7 mouse cellular contexts compared by ENCODE assay signal in genomic region chr14:16598074-16598501, GRCm38 (mm10).
DNase-seq lines count a peak whose midpoint lies in the region; ATAC-seq and TF ChIP-seq lines count a peak whose summit lies in the region.

No protein-coding gene starts in this region.

- peaks cover 7% of the 10 kb centered on the region for H3K4me1 ChIP-seq in embryonic fibroblast, embryonic 13.5 days (ENCODE audit: control insufficient read depth, insufficient read depth, low read length)
- H3K4me1 ChIP-seq in intestine, embryonic 15.5 days (replicated peaks) = peaks cover 4% of the 10 kb centered on the region; the same call in 1 of the 2 replicates

- peak; percentile 6 for DNase-seq in lung, postnatal 36 days
- no peak for DNase-seq in lung, postnatal 10 days
- peak; percentile 70 for DNase-seq in brain, adult 2 months (ENCODE audit: low read depth, low spot score)

- no peak overlapping the region for H3K9ac ChIP-seq in intestine, embryonic 15.5 days

- no peak for TF ChIP-seq CTCF in embryonic fibroblast, embryonic 13.5 days (IDR thresholded peaks at IDR 0.05; ENCODE audit: borderline replicate concordance, insufficient read depth, low read length)

- no peaks in the 10 kb centered on the region for H3K36me3 ChIP-seq in intestine, embryonic 15.5 days

- H3K4me2 ChIP-seq in intestine, embryonic 15.5 days (replicated peaks) = no peak overlapping the region

- no peak overlapping the region for H3K4me3 ChIP-seq in embryonic fibroblast, embryonic 13.5 days (ENCODE audit: insufficient read depth, low read length)
- H3K4me3 ChIP-seq in intestine, embryonic 15.5 days (replicated peaks) = no peak overlapping the region

- H3K27me3 ChIP-seq in intestine, embryonic 15.5 days (replicated peaks) = no peaks in the 10 kb centered on the region

- ATAC-seq in intestine, embryonic 15.5 days = 0 out of 2 replicates have a peak, but pooled peaks have one; percentile 36
- peak; percentile 91 for ATAC-seq in megakaryocyte progenitor cell, adult 5-6 weeks (replicated peaks; ENCODE audit: poor library complexity)
- ATAC-seq in frontal cortex, adult (ENCODE audit: low TSS enrichment) = no peak; the same call in 1 of the 2 replicates

- TF ChIP-seq POLR2A in embryonic fibroblast, embryonic 13.5 days (IDR thresholded peaks at IDR 0.05; ENCODE audit: low read depth, low read length) = no peak

- 0 out of 2 replicates have a peak overlapping the region, but pooled peaks have one; percentile 31 for H3K27ac ChIP-seq in embryonic fibroblast, embryonic 13.5 days (ENCODE audit: insufficient read depth, low read length)
- H3K27ac ChIP-seq in intestine, embryonic 15.5 days = no peak overlapping the region

- 28% methylated on average over 4 of the region's 4 CpGs for WGBS in intestine, embryonic 15.5 days

- H3K9me3 ChIP-seq in intestine, embryonic 15.5 days = no peaks in the 10 kb centered on the region
